Mouse (Mus musculus): ENCODE results near the gene Csdc2. TPM values are rescaled to one million over a fixed set of nuclear protein-coding genes. Genes with fewer than 3 reads are reported as not detected.

Csdc2 gene
- total RNA-seq, 2 experiments from 2014 or later, result not detected

DNA sequence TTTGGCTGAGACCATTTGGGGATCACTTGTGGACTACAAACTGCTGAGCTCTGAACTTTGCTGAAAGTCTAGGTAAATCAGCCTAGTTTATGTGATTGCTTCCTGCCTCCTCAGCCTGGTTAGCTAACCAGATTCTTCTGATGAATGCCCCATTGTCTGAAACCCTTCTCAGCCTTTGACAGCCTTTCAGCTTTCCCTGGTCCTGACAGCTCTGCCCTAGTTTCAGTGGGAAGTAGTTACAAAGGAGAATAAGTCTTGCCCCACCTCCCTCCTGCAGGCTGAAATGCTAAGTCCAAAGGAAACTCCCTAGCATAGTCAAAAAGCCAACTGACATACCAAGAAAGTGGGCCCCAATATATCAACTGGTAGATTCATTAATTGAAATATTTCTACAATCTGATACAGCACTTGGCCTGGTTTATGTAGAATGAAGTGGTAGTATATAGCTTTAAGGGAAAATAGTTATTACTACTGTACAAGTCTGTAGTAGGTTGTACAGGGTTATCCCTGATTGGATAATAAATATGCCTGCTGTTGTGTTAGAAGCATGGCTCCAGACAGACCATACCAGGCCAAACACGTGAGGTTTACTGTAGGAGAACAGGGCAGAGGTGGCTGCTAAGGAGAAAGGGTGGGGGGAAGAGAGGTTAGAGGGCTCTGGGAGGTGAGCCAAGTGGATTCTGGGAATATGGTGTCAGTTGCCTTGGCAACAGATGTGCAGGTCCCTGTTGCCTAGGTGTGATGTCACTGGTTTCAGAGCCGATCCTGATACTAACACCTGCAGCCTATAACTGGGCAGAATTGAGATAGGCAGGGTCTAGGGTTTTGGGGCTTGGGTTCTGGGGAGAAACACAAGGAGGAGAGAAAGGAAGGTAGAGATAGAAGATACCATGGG, 49.0 kb downstream of the Csdc2 start:
- no peak for ATAC-seq (replicated peaks; ENCODE audit: poor library complexity)

- no peak for ATAC-seq (replicated peaks; ENCODE audit: poor library complexity)
These were observed 51.1 kb downstream of the Csdc2 start, which contains the start of gene Xrcc6 for GRCm38 (mm10) chr15:81987646-81988045. TSS of gene Xrcc6 (plus strand) at chr15:81987835.

DNA sequence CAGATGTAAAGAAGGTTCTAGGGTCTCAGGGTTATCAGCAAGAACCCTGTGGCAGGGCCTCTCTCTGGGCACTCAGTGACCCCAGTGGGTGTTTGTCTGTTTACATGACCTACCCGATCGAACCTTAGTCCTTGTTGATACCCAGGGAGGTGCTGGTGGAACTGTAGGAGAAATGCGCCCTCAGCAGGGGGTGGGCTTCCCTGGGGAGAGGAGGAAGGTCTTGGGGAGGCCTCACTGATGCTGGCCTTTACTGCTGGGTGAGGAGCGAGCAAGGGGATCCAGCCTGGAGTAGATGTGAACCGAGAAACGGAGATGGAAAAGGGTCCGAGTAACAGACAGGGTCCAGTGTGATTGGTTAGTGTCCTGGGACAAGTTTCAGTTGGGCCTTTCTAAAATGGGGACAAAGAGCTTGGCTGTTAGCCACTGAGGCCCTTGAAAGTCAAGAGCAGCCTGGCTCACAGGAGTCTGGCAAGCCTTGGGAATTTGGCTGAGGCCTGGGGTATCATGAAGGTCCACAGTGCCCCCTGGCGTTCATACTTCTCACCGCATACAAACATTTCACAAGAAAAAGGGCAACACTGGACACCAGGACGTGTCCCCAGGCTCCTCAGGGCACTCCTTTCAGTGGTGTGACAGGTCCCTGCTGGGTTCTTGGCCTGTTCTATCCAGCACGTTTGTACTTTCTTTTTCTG, 53.0 kb downstream of the Csdc2 start:
- peak; percentile 86 for ATAC-seq (replicated peaks; ENCODE audit: poor library complexity)

DNA sequence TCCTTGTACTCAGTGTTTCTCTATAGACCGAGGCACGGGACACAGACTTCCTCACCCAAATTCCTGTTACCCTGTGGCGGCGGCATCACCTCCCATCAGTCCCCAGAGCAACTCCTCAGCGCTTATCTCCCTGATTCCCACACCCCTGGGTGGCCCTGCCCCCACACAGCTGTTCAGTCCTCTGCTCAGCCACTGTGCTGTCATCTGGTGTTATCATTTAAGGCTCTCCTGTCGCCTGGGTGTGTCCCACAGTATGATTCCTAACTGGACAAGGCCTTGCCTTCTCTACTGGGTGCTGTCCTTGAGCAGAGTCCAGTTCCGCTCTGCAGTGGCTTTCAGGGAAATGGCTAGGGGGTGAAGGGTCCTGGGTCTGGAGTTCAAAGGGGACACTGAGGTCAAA, 54.0 kb downstream of the Csdc2 start:
- ATAC-seq (replicated peaks; ENCODE audit: poor library complexity), result peak; percentile 91

DNA sequence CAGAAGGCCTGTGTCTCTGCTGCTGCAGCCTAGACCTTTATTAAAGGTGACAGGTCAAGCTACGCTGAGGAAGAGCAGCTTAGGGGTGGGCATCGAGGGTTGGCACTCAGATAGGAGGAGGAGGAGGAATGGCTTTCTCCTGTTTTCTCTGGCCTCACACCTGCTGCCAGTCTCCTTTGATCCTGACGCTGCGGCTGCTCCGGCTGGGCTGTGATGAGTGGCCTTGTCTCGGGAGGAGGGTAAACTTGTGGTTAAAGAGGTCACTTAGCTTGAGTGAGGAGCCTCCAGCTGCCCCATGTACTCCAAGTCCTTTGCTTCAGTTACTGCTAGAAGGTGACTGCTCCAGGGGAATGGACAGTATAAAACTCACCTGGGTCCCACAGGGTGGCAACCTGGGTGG, 57.4 kb downstream of the Csdc2 start:
- ATAC-seq (replicated peaks; ENCODE audit: poor library complexity), result no peak

Other genes with a start within 250 kb of the Csdc2 start
- 0.57 and 0.59 TPM in 2 replicates for gene Chadl, start 239.5 kb upstream of the Csdc2 start, total RNA-seq (2015)
- gene Chadl, start 239.5 kb upstream of the Csdc2 start, total RNA-seq (2017), result not detected in 2 replicates
- gene Zc3h7b, start 191.7 kb upstream of the Csdc2 start, total RNA-seq (2015), result 19.3 and 20.5 TPM in 2 replicates
- 16.0 and 17.8 TPM in 2 replicates for gene Zc3h7b, start 191.7 kb upstream of the Csdc2 start, total RNA-seq (2017)
- 44.1 and 46.9 TPM in 2 replicates for gene Rangap1, start 191.2 kb upstream of the Csdc2 start, total RNA-seq (2015)
- 106 and 129 TPM in 2 replicates for gene Rangap1, start 191.2 kb upstream of the Csdc2 start, total RNA-seq (2017)
- 4.9 and 5.1 TPM in 2 replicates for gene Tef, start 134.3 kb upstream of the Csdc2 start, total RNA-seq (2015)
- 10.4 and 11.0 TPM in 2 replicates for gene Tef, start 134.3 kb upstream of the Csdc2 start, total RNA-seq (2017)
- gene Tob2, start 78.0 kb upstream of the Csdc2 start, total RNA-seq (2015), result 33.9 and 36.3 TPM in 2 replicates
- 19.8 and 21.2 TPM in 2 replicates for gene Tob2, start 78.0 kb upstream of the Csdc2 start, total RNA-seq (2017)
- 123 and 128 TPM in 2 replicates for gene Phf5a, start 64.8 kb upstream of the Csdc2 start, total RNA-seq (2015)
- 83.2 and 110 TPM in 2 replicates for gene Phf5a, start 64.8 kb upstream of the Csdc2 start, total RNA-seq (2017)
- 77.3 and 90.7 TPM in 2 replicates for gene Aco2, start 64.5 kb upstream of the Csdc2 start, total RNA-seq (2015)
- gene Aco2, start 64.5 kb upstream of the Csdc2 start, total RNA-seq (2017), result 122 and 130 TPM in 2 replicates
- gene Polr3h, start 10.5 kb upstream of the Csdc2 start, total RNA-seq (2015), result 14.0 and 17.1 TPM in 2 replicates
- gene Polr3h, start 10.5 kb upstream of the Csdc2 start, total RNA-seq (2017), result 37.6 and 37.7 TPM in 2 replicates
- gene Pmm1, start 24.2 kb downstream of the Csdc2 start, total RNA-seq (2015), result 22.9 and 23.0 TPM in 2 replicates
- 13.2 and 17.0 TPM in 2 replicates for gene Pmm1, start 24.2 kb downstream of the Csdc2 start, total RNA-seq (2017)
- not detected in 2 replicates for gene 1700029P11Rik, start 43.8 kb downstream of the Csdc2 start, total RNA-seq (2015)
- not detected in 2 replicates for gene 1700029P11Rik, start 43.8 kb downstream of the Csdc2 start, total RNA-seq (2017)
- gene Xrcc6, start 51.1 kb downstream of the Csdc2 start, total RNA-seq (2015), result 75.3 and 108 TPM in 2 replicates
- gene Xrcc6, start 51.1 kb downstream of the Csdc2 start, total RNA-seq (2017), result 135 and 249 TPM in 2 replicates
- gene Desi1, start 97.1 kb downstream of the Csdc2 start, total RNA-seq (2015), result 32.6 and 38.4 TPM in 2 replicates
- 7.1 and 9.2 TPM in 2 replicates for gene Desi1, start 97.1 kb downstream of the Csdc2 start, total RNA-seq (2017)
- 235 and 245 TPM in 2 replicates for gene Snu13, start 110.8 kb downstream of the Csdc2 start, total RNA-seq (2015)
- gene Snu13, start 110.8 kb downstream of the Csdc2 start, total RNA-seq (2017), result 201 and 202 TPM in 2 replicates
- gene 4930407I10Rik, start 122.4 kb downstream of the Csdc2 start, total RNA-seq (2015), result not detected in 2 replicates
- gene 4930407I10Rik, start 122.4 kb downstream of the Csdc2 start, total RNA-seq (2017), result not detected in 2 replicates
- not detected in 2 replicates for gene Mei1, start 133.2 kb downstream of the Csdc2 start, total RNA-seq (2015)
- not detected in 2 replicates for gene Mei1, start 133.2 kb downstream of the Csdc2 start, total RNA-seq (2017)
- 5.5 and 10.4 TPM in 2 replicates for gene Ccdc134, start 191.2 kb downstream of the Csdc2 start, total RNA-seq (2015)
- 19.6 and 29.7 TPM in 2 replicates for gene Ccdc134, start 191.2 kb downstream of the Csdc2 start, total RNA-seq (2017)
- 24.7 and 28.3 TPM in 2 replicates for gene Srebf2, start 210.4 kb downstream of the Csdc2 start, total RNA-seq (2015)
- gene Srebf2, start 210.4 kb downstream of the Csdc2 start, total RNA-seq (2017), result 21.0 and 23.7 TPM in 2 replicates

Data from megakaryocyte progenitor cell, adult 5-6 weeks (primary cell).